Mouse (Mus musculus) intestine, postnatal 0 days (tissue): Measurements from ENCODE around the gene Rnase2b. TPM values are rescaled to one million over a fixed set of nuclear protein-coding genes. Genes with fewer than 3 reads are reported as not detected.

Experiments used
- ATAC-seq: fragments of 200-750 bp; cut with Nextera tagmentation; 2 replicates; pipeline ENCODE4 v1.8.0; 2017; ENCODE audit warnings: mild to moderate bottlenecking, moderate TSS enrichment, moderate library complexity
- H3K27ac ChIP-seq: fragments of 300-500 bp; sonication (generic); 2 replicates; pipeline ENCODE4 v1.5.1; 2014; ENCODE audit warnings: mild to moderate bottlenecking, low read depth, low read length, moderate library complexity
- H3K27me3 ChIP-seq: fragments of 300-500 bp; sonication (generic); replicated peaks from 2 replicates; pipeline ENCODE4 v1.6.1; 2014; ENCODE audit warnings: low read length, mixed read lengths; ENCODE audit not compliant: control insufficient read depth, insufficient read depth
- H3K36me3 ChIP-seq: fragments of 300-500 bp; sonication (generic); 2 replicates; pipeline ENCODE4 v1.6.1; 2014; ENCODE audit warnings: mild to moderate bottlenecking, moderate library complexity; ENCODE audit not compliant: control insufficient read depth, insufficient read depth
- H3K4me1 ChIP-seq: fragments of 300-500 bp; sonication (generic); replicated peaks from 2 replicates; pipeline ENCODE4 v1.6.1; 2014; ENCODE audit warnings: antibody characterized with exemption, low read length, mixed read lengths; ENCODE audit not compliant: control insufficient read depth, insufficient read depth
- H3K4me2 ChIP-seq: fragments of 300-500 bp; sonication (generic); replicated peaks from 2 replicates; pipeline ENCODE4 v1.6.1; 2014; ENCODE audit warnings: low read depth, mild to moderate bottlenecking, moderate library complexity
- H3K4me3 ChIP-seq: fragments of 300-500 bp; sonication (generic); 2 replicates; pipeline ENCODE4 v1.5.1; 2014; ENCODE audit warnings: low read depth, low read length
- H3K9ac ChIP-seq: fragments of 300-500 bp; sonication (generic); 2 replicates; pipeline ENCODE4 v1.6.1; 2014; ENCODE audit warnings: mild to moderate bottlenecking, low read depth, low read length
- H3K9me3 ChIP-seq: fragments of 300-500 bp; sonication (generic); 2 replicates; pipeline ENCODE4 v1.6.1; 2016; ENCODE audit warnings: mixed run types; ENCODE audit not compliant: control insufficient read depth
- CTCF ChIP-seq: sonication (generic); IDR thresholded peaks from 2 replicates; pipeline ENCODE4 v1.5.1; 2016; ENCODE audit warnings: low read depth, mild to moderate bottlenecking, control low read depth, antibody characterized with exemption, moderate library complexity
- WGBS: fragments of 180-500 bp; shearing (Covaris S2); extraction: QIAGEN DNeasy Blood & Tissue Kit; methylation state at CpG from one replicate; pipeline ENCODE4 v1.1.7; 2014; 5-methylcytosine and 5-hydroxymethylcytosine counted together
- polyA plus RNA-seq: library from polyadenylated mRNA; unstranded; fragments of >200 nt; fragmentation: Nextera tagmentation; extraction: Ambion mirVana; gene quantifications from 2 replicates; pipeline ENCODE4 v1.2.1, GENCODE M21; 2015

Rnase2b gene
- polyA plus RNA-seq, 1 experiment from 2014 or later: not detected

- no peak for TF ChIP-seq CTCF
- Histone ChIP-seq H3K27me3 (no peaks in the 10 kb centered on the region), H3K4me3 (no peak overlapping the region), H3K4me1 (no peaks in the 10 kb centered on the region), H3K36me3 (no peaks in the 10 kb centered on the region), H3K9ac (no peak overlapping the region), H3K27ac (no peak overlapping the region), H3K9me3 (no peaks in the 10 kb centered on the region), H3K4me2 (no peak overlapping the region)
- 89% methylated on average over 4 of the region's 4 CpGs for WGBS
- no peak for ATAC-seq
These were observed 33.6 kb downstream of the Rnase2b start for GRCm38 (mm10) chr14:51195681-51196080.

GRCm38 (mm10) chr14:51199098-51200023, 37.3 kb downstream of the Rnase2b start, which contains the start of gene Ang2:
Gene Ang2 (minus strand): TSS chr14:51199148.
- WGBS: 73% methylated on average over 5 of the region's 5 CpGs
- H3K4me2 ChIP-seq: no peak within 1 kb of the TSS

GRCm38 (mm10) chr14:51200054-51200453, 38.0 kb downstream of the Rnase2b start:
- 94% methylated on average over 2 of the region's 2 CpGs for WGBS
- H3K4me1 ChIP-seq: no peaks in the 10 kb centered on the region
- no peak for TF ChIP-seq CTCF
- H3K27ac ChIP-seq: no peak overlapping the region
- H3K4me3 ChIP-seq: no peak overlapping the region
- H3K9ac ChIP-seq: no peak overlapping the region
- no peaks in the 10 kb centered on the region for H3K9me3 ChIP-seq
- H3K27me3 ChIP-seq: no peaks in the 10 kb centered on the region
- no peak overlapping the region for H3K4me2 ChIP-seq
- no peaks in the 10 kb centered on the region for H3K36me3 ChIP-seq
- no peak for ATAC-seq

More at GRCm38 (mm10) chr14:51199098-51200023, 37.3 kb downstream of the Rnase2b start, which contains the start of gene Ang2:
- Histone ChIP-seq H3K27me3 (no peaks in the 10 kb centered on the region), H3K4me3 (no peak within 1 kb of the TSS), H3K9me3 (no peaks in the 10 kb centered on the region), H3K9ac (no peak within 1 kb of the TSS), H3K27ac (no peak within 1 kb of the TSS), H3K36me3 (no peaks in the 10 kb centered on the region), H3K4me1 (no peaks in the 10 kb centered on the region)
- no peak for ATAC-seq
- TF ChIP-seq CTCF: no peak

GRCm38 (mm10) chr14:51200466-51200865, 38.4 kb downstream of the Rnase2b start:
- 91% methylated on average over 2 of the region's 2 CpGs for WGBS
- Histone ChIP-seq H3K27ac (no peak overlapping the region), H3K36me3 (no peaks in the 10 kb centered on the region), H3K4me3 (no peak overlapping the region), H3K4me1 (no peaks in the 10 kb centered on the region), H3K9me3 (no peaks in the 10 kb centered on the region), H3K4me2 (no peak overlapping the region), H3K9ac (no peak overlapping the region), H3K27me3 (no peaks in the 10 kb centered on the region)
- no peak for TF ChIP-seq CTCF
- no peak for ATAC-seq

GRCm38 (mm10) chr14:51203115-51203514, 41.1 kb downstream of the Rnase2b start, which contains the start of gene Ear14:
Gene Ear14 (plus strand): TSS chr14:51203391.
- Histone ChIP-seq H3K9ac (no peak within 1 kb of the TSS), H3K27ac (no peak within 1 kb of the TSS), H3K4me2 (no peak within 1 kb of the TSS), H3K27me3 (no peaks in the 10 kb centered on the region), H3K4me1 (no peaks in the 10 kb centered on the region), H3K4me3 (no peak within 1 kb of the TSS), H3K36me3 (no peaks in the 10 kb centered on the region), H3K9me3 (no peaks in the 10 kb centered on the region)
- no peak for ATAC-seq
- no peak for TF ChIP-seq CTCF
- 84% methylated on average over 2 of the region's 2 CpGs for WGBS

Other genes starting within 250 kb of the Rnase2b start
- gene Osgep, start 237.4 kb upstream of the Rnase2b start, polyA plus RNA-seq: 56.8 and 57.8 TPM in 2 replicates
- 71.0 and 74.1 TPM in 2 replicates for gene Apex1, start 237.3 kb upstream of the Rnase2b start, polyA plus RNA-seq
- gene Pip4p1, start 231.4 kb upstream of the Rnase2b start, polyA plus RNA-seq: 51.2 and 51.4 TPM in 2 replicates
- gene Pnp, start 231.2 kb upstream of the Rnase2b start, polyA plus RNA-seq: 138 and 143 TPM in 2 replicates
- not detected in 2 replicates for gene Gm49342, start 217.7 kb upstream of the Rnase2b start, polyA plus RNA-seq
- gene Pnp2, start 206.3 kb upstream of the Rnase2b start, polyA plus RNA-seq: 32.3 and 32.5 TPM in 2 replicates
- gene Rnase10, start 154.5 kb upstream of the Rnase2b start, polyA plus RNA-seq: 0.16 and 0.29 TPM in 2 replicates
- not detected in 2 replicates for gene Rnase9, start 120.4 kb upstream of the Rnase2b start, polyA plus RNA-seq
- not detected in 2 replicates for gene Rnase11, start 112.1 kb upstream of the Rnase2b start, polyA plus RNA-seq
- 0.51 and 0.90 TPM in 2 replicates for gene Rnase12, start 104.6 kb upstream of the Rnase2b start, polyA plus RNA-seq
- gene Olfr750, start 87.8 kb upstream of the Rnase2b start, polyA plus RNA-seq: not detected in 2 replicates
- gene Rnase4, start 71.2 kb upstream of the Rnase2b start, polyA plus RNA-seq: 355 and 426 TPM in 2 replicates
- gene Ang, start 71.1 kb upstream of the Rnase2b start, polyA plus RNA-seq: 114 and 119 TPM in 2 replicates
- gene Eddm3b, start 47.8 kb upstream of the Rnase2b start, polyA plus RNA-seq: 0.17 and 0.18 TPM in 2 replicates
- 2.6 and 3.0 TPM in 2 replicates for gene Rnase6, start 38.4 kb upstream of the Rnase2b start, polyA plus RNA-seq
- gene Rnase1, start 15.5 kb upstream of the Rnase2b start, polyA plus RNA-seq: 21.7 and 23.3 TPM in 2 replicates
- not detected in 2 replicates for gene Ang2, start 36.9 kb downstream of the Rnase2b start, polyA plus RNA-seq
- not detected in 2 replicates for gene Ear14, start 41.1 kb downstream of the Rnase2b start, polyA plus RNA-seq
- gene Rnase2a, start 93.9 kb downstream of the Rnase2b start, polyA plus RNA-seq: not detected in 2 replicates
- not detected in 2 replicates for gene Gm7247, start 199.5 kb downstream of the Rnase2b start, polyA plus RNA-seq
- not detected in 2 replicates for gene Vmn2r88, start 248.6 kb downstream of the Rnase2b start, polyA plus RNA-seq